Mouse (Mus musculus) layer of hippocampus, adult 9-11 months (tissue): ENCODE data around the gene Palld.

Experiments
- DNase-seq: peaks from one replicate; pipeline ENCODE4 v3.0.0; 2022

The Palld gene

GRCm38 (mm10) chr8:61623485-61624417 is 278.7 kb downstream of the Palld start:
- no peak for DNase-seq

- DNase-seq: no peak
Observed at GRCm38 (mm10) chr8:61621300-61621699, 281.2 kb downstream of the Palld start.

- DNase-seq: no peak
Observed at GRCm38 (mm10) chr8:61617651-61618050, 284.8 kb downstream of the Palld start.

- DNase-seq: no peak
Observed at GRCm38 (mm10) chr8:61617049-61617448, 285.4 kb downstream of the Palld start.

- DNase-seq: no peak
Observed at GRCm38 (mm10) chr8:61615711-61616697, 286.5 kb downstream of the Palld start.

DNA sequence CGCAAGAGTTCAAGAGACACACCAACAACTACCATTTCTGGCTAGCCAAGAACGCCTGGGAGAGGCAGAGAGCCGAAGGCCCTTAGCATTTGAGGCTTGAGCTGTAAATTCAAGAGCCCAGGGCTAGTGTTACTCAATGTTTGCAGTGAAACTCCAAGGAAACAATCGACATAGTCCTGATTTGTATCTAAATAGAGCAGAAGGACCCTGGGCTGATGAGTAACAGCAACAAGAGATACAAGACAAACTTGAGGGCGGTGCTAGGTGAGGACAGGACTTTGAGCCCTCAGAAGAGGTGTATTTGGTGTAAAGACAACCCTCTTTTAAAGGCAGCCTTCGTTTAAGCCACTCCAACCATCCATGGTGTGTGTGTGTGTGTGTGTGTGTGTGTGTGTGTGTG is 290.7 kb downstream of the Palld start:
- no peak for DNase-seq

DNA sequence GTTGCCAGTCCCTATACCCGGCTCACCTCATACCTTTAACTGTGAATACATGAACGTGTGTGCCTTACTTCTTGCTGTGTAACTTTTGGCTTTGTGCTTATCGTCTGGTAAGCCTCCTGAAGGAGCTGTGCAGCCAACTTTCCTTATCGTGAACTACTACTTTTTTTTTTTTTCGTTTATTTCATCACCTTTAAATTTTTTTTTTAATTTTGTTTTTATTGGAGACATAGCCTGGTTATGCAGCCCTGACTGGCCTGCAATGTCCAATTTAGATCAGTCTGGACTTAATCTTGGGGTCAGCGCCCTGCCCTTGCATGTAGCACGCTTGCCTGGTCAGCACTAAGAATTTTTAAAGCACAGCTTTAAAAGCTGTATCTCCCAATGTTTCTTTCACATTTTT is 291.4 kb downstream of the Palld start:
- no peak for DNase-seq

DNA sequence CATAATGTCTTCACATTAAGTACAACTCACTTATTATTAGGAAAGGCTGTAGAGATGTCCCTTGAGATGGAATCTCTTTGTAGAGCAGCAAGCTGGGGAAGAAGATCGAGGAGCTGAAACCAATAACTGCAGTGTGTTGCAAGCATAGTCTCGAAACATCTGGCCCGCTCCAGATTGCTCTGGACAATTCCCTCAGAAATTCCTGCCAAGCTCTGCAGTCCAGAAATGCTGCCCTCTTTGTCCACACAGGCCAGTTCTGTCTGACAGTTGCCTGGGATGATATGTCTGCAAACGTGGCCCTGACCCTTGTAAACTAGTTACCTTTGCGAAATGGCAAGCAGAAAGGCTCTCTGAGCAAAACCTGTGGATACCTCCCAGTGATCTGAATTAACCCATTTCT is 291.9 kb downstream of the Palld start:
- no peak for DNase-seq

DNA sequence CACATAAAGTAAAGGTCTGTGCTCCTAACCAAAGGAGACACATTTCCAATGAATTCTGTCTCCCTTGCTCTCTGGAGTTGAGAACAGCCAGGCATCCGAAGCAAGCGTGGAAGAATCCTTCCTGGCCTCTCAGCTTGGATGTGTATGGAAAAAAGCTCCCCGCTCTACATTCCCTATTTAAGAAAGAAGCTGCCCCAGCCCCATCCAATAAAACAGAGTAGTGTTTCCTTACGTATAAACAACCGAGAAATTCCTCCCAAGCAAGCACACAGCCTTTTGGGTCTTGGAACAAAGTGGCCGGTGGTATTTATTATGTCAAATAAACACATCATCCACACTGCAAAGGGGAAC is 295.1 kb downstream of the Palld start:
- DNase-seq: no peak

- DNase-seq: peak; percentile 61
Observed at GRCm38 (mm10) chr8:61606795-61607462, 295.6 kb downstream of the Palld start.

DNA sequence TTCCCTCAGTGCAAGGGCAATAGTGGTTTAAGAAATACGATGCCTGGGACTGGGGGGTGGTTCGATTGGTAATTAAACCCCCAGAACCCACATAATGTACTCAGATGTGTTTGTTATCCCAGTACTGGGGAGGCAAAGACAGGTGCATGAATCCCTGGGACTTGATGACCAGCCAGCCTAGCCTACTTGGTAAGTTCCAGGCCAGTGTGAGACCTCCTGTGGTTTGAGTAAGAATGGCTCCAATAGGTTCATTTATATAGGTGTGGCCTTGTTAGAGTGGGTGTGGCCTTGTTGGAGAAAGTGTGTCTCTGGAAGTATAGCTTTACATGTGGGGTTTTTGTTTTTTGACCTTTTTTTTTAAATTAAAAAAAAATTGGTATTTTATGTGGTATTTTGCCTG is 297.6 kb downstream of the Palld start:
- DNase-seq: no peak

DNA sequence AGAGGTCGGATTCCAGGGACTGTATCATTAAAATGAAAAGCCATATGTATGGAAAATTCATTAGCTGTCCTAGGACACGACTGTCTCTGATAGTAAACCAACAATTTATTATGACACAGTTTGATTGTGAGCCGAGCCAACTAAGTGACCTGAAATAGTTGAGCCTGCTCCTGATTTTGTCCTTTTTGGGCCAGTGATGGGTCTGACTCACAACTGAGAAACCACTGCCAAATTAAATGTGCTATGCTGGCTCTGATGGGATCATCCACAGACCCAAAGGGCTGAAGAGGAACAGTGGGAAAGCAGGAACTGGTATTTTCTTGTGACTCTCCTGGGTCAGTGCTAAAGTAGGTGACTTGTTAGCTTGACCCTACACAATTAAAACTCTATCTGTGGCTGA is 305.6 kb downstream of the Palld start:
- no peak for DNase-seq

DNA sequence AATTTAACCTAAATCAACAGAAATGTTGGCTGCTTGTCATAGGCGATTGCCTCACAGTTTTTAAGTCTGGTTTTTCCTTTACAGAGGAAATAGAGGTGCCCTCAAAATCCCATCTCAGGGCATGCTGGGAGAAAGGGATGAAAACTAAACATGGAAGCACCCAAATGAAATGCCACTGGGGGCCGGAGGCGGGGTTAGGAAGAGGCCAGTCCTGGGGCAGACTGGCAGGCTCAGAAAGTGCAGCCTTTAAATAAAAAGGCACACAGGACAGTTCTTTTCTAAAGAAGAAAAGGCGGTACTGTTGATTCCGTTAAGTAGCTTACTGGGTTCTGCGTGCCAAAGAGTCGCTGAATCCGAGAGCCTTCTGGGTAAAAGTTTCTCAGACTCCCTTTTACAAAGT is 311.0 kb downstream of the Palld start:
- DNase-seq: no peak

DNA sequence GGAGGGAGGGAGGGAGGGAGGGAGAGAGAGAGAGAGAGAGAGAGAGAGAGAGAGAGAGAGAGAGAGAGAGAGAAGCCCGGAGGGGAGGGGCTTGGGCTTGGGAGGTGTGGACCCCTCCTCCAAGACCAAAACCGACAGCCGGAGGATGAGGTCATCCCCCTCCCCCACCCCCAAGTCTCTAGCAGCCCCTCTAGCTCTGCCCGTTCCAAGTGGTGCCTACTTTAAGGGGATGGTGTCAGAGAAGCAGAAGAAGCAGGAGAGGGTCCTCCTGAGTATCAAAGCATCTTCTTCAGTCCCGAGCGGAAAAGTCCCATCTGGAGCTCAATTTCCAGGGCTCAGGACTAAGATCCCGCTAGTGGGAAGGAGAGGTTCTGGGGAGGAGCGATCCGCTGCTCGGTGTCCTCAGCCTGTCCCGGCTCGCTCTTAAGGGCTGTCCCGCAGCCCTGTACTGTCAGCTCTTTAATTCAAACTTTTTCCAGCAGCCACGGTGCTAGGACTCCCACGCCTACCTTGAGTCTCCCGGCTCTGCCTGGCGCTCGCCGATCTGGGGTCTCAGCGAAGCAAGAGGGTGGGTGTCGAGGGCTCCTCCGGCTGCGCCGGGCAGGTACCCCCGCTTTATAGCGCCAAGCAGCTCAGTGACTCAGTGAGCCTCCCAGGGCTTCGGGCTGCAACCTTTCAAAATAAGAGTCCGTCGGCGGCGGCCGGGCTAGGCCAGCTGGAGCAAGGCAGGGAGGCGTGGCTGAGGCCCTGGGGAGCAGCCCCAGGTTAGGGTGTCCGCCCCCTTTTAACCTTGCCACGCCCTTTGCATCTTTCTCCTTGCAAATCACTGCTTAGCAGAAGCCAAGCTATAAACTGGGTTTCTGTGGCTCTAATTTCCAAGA is 311.7 kb downstream of the Palld start:
- peak; percentile 26 for DNase-seq

DNA sequence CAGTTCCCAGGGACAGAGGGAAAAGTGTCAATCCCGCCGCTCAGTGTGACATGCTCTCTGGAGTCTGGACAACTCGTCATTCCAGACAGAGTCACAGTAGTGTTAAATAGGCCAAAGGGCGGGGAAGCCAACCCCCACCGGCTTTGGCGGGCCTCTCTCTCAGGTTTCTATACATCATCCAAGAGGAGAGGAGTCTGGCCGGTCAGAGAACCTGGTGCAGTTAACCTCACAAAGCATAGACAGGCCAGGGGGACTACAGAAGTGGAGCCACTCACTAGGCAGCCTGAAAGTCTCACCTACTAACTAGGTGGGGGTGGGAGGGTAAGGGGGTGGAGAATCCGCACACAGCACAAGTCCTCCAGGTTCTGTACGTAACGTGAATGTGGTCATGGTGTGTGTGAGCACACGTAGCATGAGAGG is 312.5 kb downstream of the Palld start:
- DNase-seq: no peak

- DNase-seq: no peak
Observed at GRCm38 (mm10) chr8:61588336-61588735, 314.2 kb downstream of the Palld start.

GRCm38 (mm10) chr8:61587731-61588130 is 314.8 kb downstream of the Palld start:
- DNase-seq: no peak

GRCm38 (mm10) chr8:61586529-61586928 is 316.0 kb downstream of the Palld start:
- DNase-seq: no peak

DNA sequence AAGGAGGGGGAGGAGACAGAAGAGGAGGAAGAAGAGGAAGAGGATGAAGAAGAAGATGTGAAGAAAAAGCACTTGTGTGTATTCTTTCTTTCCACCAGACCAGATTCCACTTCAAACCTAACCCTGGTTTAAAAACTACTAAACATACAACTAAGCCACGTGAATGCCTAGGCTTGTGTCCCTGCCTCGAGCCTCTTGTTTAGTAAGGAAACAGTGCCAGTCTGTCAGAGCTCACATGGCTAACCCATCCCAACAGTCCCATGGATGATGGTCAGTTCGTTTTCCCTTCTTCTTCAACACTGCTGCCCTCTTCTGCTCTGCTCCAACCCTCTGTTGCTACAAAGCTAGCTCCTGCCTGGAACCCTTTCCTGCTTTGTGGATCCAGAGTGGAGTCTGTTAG is 316.7 kb downstream of the Palld start:
- DNase-seq: no peak

GRCm38 (mm10) chr8:61584714-61585383 is 317.6 kb downstream of the Palld start:
- no peak for DNase-seq

DNA sequence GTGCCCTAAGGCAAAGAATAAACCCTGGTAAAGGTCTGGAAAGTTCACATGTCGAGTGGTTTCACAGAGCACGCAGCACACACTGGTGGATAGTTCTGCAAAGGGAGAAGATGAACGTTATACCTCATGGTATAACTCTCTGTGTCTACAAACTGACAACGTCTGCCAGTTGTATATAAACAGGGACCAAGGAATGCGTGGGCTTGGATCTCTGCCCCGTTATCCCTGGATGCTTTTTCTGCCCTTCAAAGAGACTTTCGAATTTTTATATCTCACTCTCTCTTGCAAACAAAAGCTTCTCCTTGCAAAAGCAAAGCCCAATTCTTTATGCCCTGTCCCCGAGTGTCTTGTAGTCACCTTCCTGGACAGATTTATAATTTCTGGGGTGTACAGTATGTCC is 319.9 kb downstream of the Palld start:
- no peak for DNase-seq

- no peak for DNase-seq
Observed at GRCm38 (mm10) chr8:61581259-61581658, 321.2 kb downstream of the Palld start.
